Comparison of ENCODE assay signal across 8 mouse cellular contexts in genomic region chr12:117844075-117844408, GRCm38 (mm10). TPM values are rescaled to one million over a fixed set of nuclear protein-coding genes. Genes with fewer than 3 reads are reported as not detected.
DNase-seq lines count a peak whose midpoint lies in the region; ATAC-seq and TF ChIP-seq lines count a peak whose summit lies in the region.

No protein-coding gene starts in this region.

- peak overlapping the region; percentile 90 for H3K27ac ChIP-seq in kidney, embryonic 15.5 days
- H3K27ac ChIP-seq in bone marrow macrophage, adult 2 months (ENCODE audit: insufficient read depth, low read depth, low read length): no peak overlapping the region
- H3K27ac ChIP-seq in hindbrain, embryonic 13.5 days: no peak overlapping the region
- H3K27ac ChIP-seq in midbrain, embryonic 13.5 days: no peak overlapping the region

- peaks cover 16% of the 10 kb centered on the region for H3K4me1 ChIP-seq in kidney, embryonic 15.5 days
- peaks cover 14% of the 10 kb centered on the region; the same call in 1 of the 2 replicates for H3K4me1 ChIP-seq in bone marrow macrophage, adult 2 months (ENCODE audit: control insufficient read depth, insufficient read depth, low read length)
- peaks cover 4% of the 10 kb centered on the region for H3K4me1 ChIP-seq in hindbrain, embryonic 13.5 days (replicated peaks)
- peaks cover 6% of the 10 kb centered on the region; the same call in 1 of the 2 replicates for H3K4me1 ChIP-seq in midbrain, embryonic 13.5 days (replicated peaks)

- no peak for TF ChIP-seq CTCF in bone marrow macrophage, adult 2 months (IDR thresholded peaks at IDR 0.05; ENCODE audit: low read depth, low read length)

- no peaks in the 10 kb centered on the region for H3K36me3 ChIP-seq in kidney, embryonic 15.5 days
- H3K36me3 ChIP-seq in hindbrain, embryonic 13.5 days: no peaks in the 10 kb centered on the region
- H3K36me3 ChIP-seq in midbrain, embryonic 13.5 days: no peaks in the 10 kb centered on the region

- ATAC-seq in kidney, embryonic 15.5 days (replicated peaks; ENCODE audit: low FRiP score): no peak
- no peak for ATAC-seq in hindbrain, embryonic 13.5 days (ENCODE audit: low FRiP score)
- ATAC-seq in midbrain, embryonic 13.5 days: no peak

- H3K27me3 ChIP-seq in kidney, embryonic 15.5 days: no peaks in the 10 kb centered on the region
- peaks cover 30% of the 10 kb centered on the region for H3K27me3 ChIP-seq in hindbrain, embryonic 13.5 days
- H3K27me3 ChIP-seq in midbrain, embryonic 13.5 days: peaks cover 27% of the 10 kb centered on the region

- peak overlapping the region; percentile 92 for H3K4me2 ChIP-seq in kidney, embryonic 15.5 days
- H3K4me2 ChIP-seq in hindbrain, embryonic 13.5 days: peak overlapping the region; percentile 99
- H3K4me2 ChIP-seq in midbrain, embryonic 13.5 days (replicated peaks): peak overlapping the region; percentile 99

- TF ChIP-seq POLR2A in bone marrow macrophage, adult 2 months (IDR thresholded peaks at IDR 0.05; ENCODE audit: borderline replicate concordance, low read depth, low read length): no peak

- no peaks in the 10 kb centered on the region for H3K9me3 ChIP-seq in kidney, embryonic 15.5 days (replicated peaks)
- no peaks in the 10 kb centered on the region for H3K9me3 ChIP-seq in hindbrain, embryonic 13.5 days
- no peaks in the 10 kb centered on the region for H3K9me3 ChIP-seq in midbrain, embryonic 13.5 days

- H3K4me3 ChIP-seq in kidney, embryonic 15.5 days (replicated peaks): peak overlapping the region; percentile 87
- peak overlapping the region; percentile 97 for H3K4me3 ChIP-seq in bone marrow macrophage, adult 2 months (ENCODE audit: insufficient read depth, low read length)
- H3K4me3 ChIP-seq in hindbrain, embryonic 13.5 days: peak overlapping the region; percentile 80
- peak overlapping the region; percentile 86 for H3K4me3 ChIP-seq in midbrain, embryonic 13.5 days (replicated peaks)

- no peak for DNase-seq in kidney, postnatal 10 days
- no peak for DNase-seq in frontal cortex, postnatal 36 days (ENCODE audit: low spot score in 2 of 2)
- DNase-seq in right cerebral cortex, postnatal 25 days: no peak
- no peak for DNase-seq in testis, postnatal 14 days (ENCODE audit: low spot score)

- H3K9ac ChIP-seq in kidney, embryonic 15.5 days: peak overlapping the region; percentile 85
- H3K9ac ChIP-seq in hindbrain, embryonic 13.5 days: peak overlapping the region; percentile 78
- peak overlapping the region; percentile 80 for H3K9ac ChIP-seq in midbrain, embryonic 13.5 days (replicated peaks)

- under 1% methylated on average over 15 of the region's 15 CpGs for WGBS in kidney, embryonic 15.5 days
- WGBS in hindbrain, embryonic 13.5 days: under 1% methylated on average over 15 of the region's 15 CpGs
- WGBS in midbrain, embryonic 13.5 days: under 1% methylated on average over 15 of the region's 15 CpGs

RNA-seq across cellular contexts. Expression of gene Cdca7l, which starts 40.0 kb away (rescaled TPM):
- 56.0 and 60.6 TPM in 2 replicates for polyA plus RNA-seq in kidney, embryonic 15.5 days (2015; fragmentation: Nextera tagmentation; extraction: Ambion mirVana)
- polyA plus RNA-seq in bone marrow macrophage, adult 2 months (2012; ENCODE audit: insufficient read depth, insufficient read length, missing spikeins): 5.8 and 8.7 TPM in 2 replicates
- polyA plus RNA-seq in hindbrain, embryonic 13.5 days (2015; fragmentation: Nextera tagmentation; extraction: Ambion mirVana): 4.6 and 5.8 TPM in 2 replicates
- 8.6 and 9.7 TPM in 2 replicates for polyA plus RNA-seq in midbrain, embryonic 13.5 days (2015; fragmentation: Nextera tagmentation; extraction: Ambion mirVana)
